Mouse (Mus musculus): ENCODE data around the gene Gmcl1. TPM values are rescaled to one million over a fixed set of nuclear protein-coding genes. Genes with fewer than 3 reads are reported as not detected.

The Gmcl1 gene
- polyA plus RNA-seq, 1 experiment = 6.6 TPM

- H3K4me3 ChIP-seq (ENCODE audit: insufficient read depth, poor library complexity, severe bottlenecking) = no peak overlapping the region
- TF ChIP-seq CTCF (IDR thresholded peaks at IDR 0.05; ENCODE audit: control insufficient read depth, insufficient read depth, insufficient read length) (no peak), MYOG (IDR thresholded peaks at IDR 0.05; ENCODE audit: control insufficient read depth, extremely low read depth, insufficient read length) (no peak), MYOD1 (IDR thresholded peaks at IDR 0.05; ENCODE audit: control insufficient read depth, insufficient read length, low read depth) (peak; percentile 6)
- H3K27me3 ChIP-seq (ENCODE audit: control insufficient read depth, insufficient read depth, insufficient read length) = no peaks in the 10 kb centered on the region
- no peak overlapping the region for H3ac ChIP-seq (ENCODE audit: control insufficient read depth, insufficient read length, low read depth)
- peaks cover 24% of the 10 kb centered on the region for H3K79me3 ChIP-seq (ENCODE audit: low read depth)
- H3K79me2 ChIP-seq (ENCODE audit: control insufficient read depth, insufficient read depth) = peaks cover 54% of the 10 kb centered on the region
- H3K36me3 ChIP-seq (ENCODE audit: control insufficient read depth, insufficient read depth) = peaks cover 5% of the 10 kb centered on the region
Measured at GRCm38 (mm10) chr6:86768186-86768776, 35.1 kb upstream of the Gmcl1 start.

GRCm38 (mm10) chr6:86767465-86767864 lies 34.3 kb upstream of the Gmcl1 start:
- Histone ChIP-seq H3K36me3 (ENCODE audit: control insufficient read depth, insufficient read depth) (peaks cover 5% of the 10 kb centered on the region), H3K79me3 (ENCODE audit: low read depth) (peaks cover 24% of the 10 kb centered on the region), H3K79me2 (ENCODE audit: control insufficient read depth, insufficient read depth) (peaks cover 51% of the 10 kb centered on the region), H3K27me3 (ENCODE audit: control insufficient read depth, insufficient read depth, insufficient read length) (no peaks in the 10 kb centered on the region), H3ac (ENCODE audit: control insufficient read depth, insufficient read length, low read depth) (no peak overlapping the region), H3K4me3 (ENCODE audit: insufficient read depth, poor library complexity, severe bottlenecking) (no peak overlapping the region)
- TF ChIP-seq MYOD1 (IDR thresholded peaks at IDR 0.05; ENCODE audit: control insufficient read depth, insufficient read length, low read depth) (no peak), CTCF (IDR thresholded peaks at IDR 0.05; ENCODE audit: control insufficient read depth, insufficient read depth, insufficient read length) (no peak), MYOG (IDR thresholded peaks at IDR 0.05; ENCODE audit: control insufficient read depth, extremely low read depth, insufficient read length) (no peak), USF1 (IDR thresholded peaks at IDR 0.05; ENCODE audit: low read depth) (no peak), FOSL1 (IDR thresholded peaks at IDR 0.05; ENCODE audit: insufficient read depth, low read length, poor library complexity, severe bottlenecking) (no peak), CEBPB (IDR thresholded peaks at IDR 0.05; ENCODE audit: low read depth) (no peak), MAX (IDR thresholded peaks at IDR 0.05) (no peak)

- Histone ChIP-seq H3K79me3 (ENCODE audit: low read depth) (peaks cover 22% of the 10 kb centered on the region), H3K36me3 (ENCODE audit: control insufficient read depth, insufficient read depth) (peaks cover 13% of the 10 kb centered on the region), H3K79me2 (ENCODE audit: control insufficient read depth, insufficient read depth) (peaks cover 35% of the 10 kb centered on the region), H3K4me3 (ENCODE audit: insufficient read depth, poor library complexity, severe bottlenecking) (no peak overlapping the region), H3ac (ENCODE audit: control insufficient read depth, insufficient read length, low read depth) (no peak overlapping the region), H3K27me3 (ENCODE audit: control insufficient read depth, insufficient read depth, insufficient read length) (no peaks in the 10 kb centered on the region)
- TF ChIP-seq CEBPB (IDR thresholded peaks at IDR 0.05; ENCODE audit: low read depth) = no peak
- no peak for TF ChIP-seq MYOD1 (IDR thresholded peaks at IDR 0.05; ENCODE audit: control insufficient read depth, insufficient read length, low read depth)
- TF ChIP-seq MAX (IDR thresholded peaks at IDR 0.05) = no peak
- no peak for TF ChIP-seq CTCF (IDR thresholded peaks at IDR 0.05; ENCODE audit: control insufficient read depth, insufficient read depth, insufficient read length)
- no peak for TF ChIP-seq MYOG (IDR thresholded peaks at IDR 0.05; ENCODE audit: control insufficient read depth, extremely low read depth, insufficient read length)
- no peak for TF ChIP-seq FOSL1 (IDR thresholded peaks at IDR 0.05; ENCODE audit: insufficient read depth, low read length, poor library complexity, severe bottlenecking)
- TF ChIP-seq USF1 (IDR thresholded peaks at IDR 0.05; ENCODE audit: low read depth) = no peak
Measured at GRCm38 (mm10) chr6:86765637-86766059, 32.5 kb upstream of the Gmcl1 start.

- TF ChIP-seq CTCF (IDR thresholded peaks at IDR 0.05; ENCODE audit: control insufficient read depth, insufficient read depth, insufficient read length) (no peak), MYOG (IDR thresholded peaks at IDR 0.05; ENCODE audit: control insufficient read depth, extremely low read depth, insufficient read length) (no peak), MYOD1 (IDR thresholded peaks at IDR 0.05; ENCODE audit: control insufficient read depth, insufficient read length, low read depth) (no peak), MAX (IDR thresholded peaks at IDR 0.05) (no peak), CEBPB (IDR thresholded peaks at IDR 0.05; ENCODE audit: low read depth) (no peak), USF1 (IDR thresholded peaks at IDR 0.05; ENCODE audit: low read depth) (no peak), FOSL1 (IDR thresholded peaks at IDR 0.05; ENCODE audit: insufficient read depth, low read length, poor library complexity, severe bottlenecking) (no peak)
- Histone ChIP-seq H3K27me3 (ENCODE audit: control insufficient read depth, insufficient read depth, insufficient read length) (no peaks in the 10 kb centered on the region), H3ac (ENCODE audit: control insufficient read depth, insufficient read length, low read depth) (no peak overlapping the region), H3K4me3 (ENCODE audit: insufficient read depth, poor library complexity, severe bottlenecking) (no peak overlapping the region), H3K79me3 (ENCODE audit: low read depth) (no peaks in the 10 kb centered on the region), H3K36me3 (ENCODE audit: control insufficient read depth, insufficient read depth) (peaks cover 76% of the 10 kb centered on the region), H3K79me2 (ENCODE audit: control insufficient read depth, insufficient read depth) (no peaks in the 10 kb centered on the region)
Measured at GRCm38 (mm10) chr6:86754105-86754863, 21.1 kb upstream of the Gmcl1 start.

GRCm38 (mm10) chr6:86752843-86753485 lies 19.8 kb upstream of the Gmcl1 start:
- H3K27me3 ChIP-seq (ENCODE audit: control insufficient read depth, insufficient read depth, insufficient read length) = no peaks in the 10 kb centered on the region
- no peak for TF ChIP-seq FOSL1 (IDR thresholded peaks at IDR 0.05; ENCODE audit: insufficient read depth, low read length, poor library complexity, severe bottlenecking)
- TF ChIP-seq MYOD1 (IDR thresholded peaks at IDR 0.05; ENCODE audit: control insufficient read depth, insufficient read length, low read depth) = no peak
- no peak for TF ChIP-seq USF1 (IDR thresholded peaks at IDR 0.05; ENCODE audit: low read depth)
- no peak for TF ChIP-seq CEBPB (IDR thresholded peaks at IDR 0.05; ENCODE audit: low read depth)
- no peak overlapping the region for H3ac ChIP-seq (ENCODE audit: control insufficient read depth, insufficient read length, low read depth)
- no peak overlapping the region for H3K4me3 ChIP-seq (ENCODE audit: insufficient read depth, poor library complexity, severe bottlenecking)
- no peaks in the 10 kb centered on the region for H3K79me2 ChIP-seq (ENCODE audit: control insufficient read depth, insufficient read depth)
- H3K36me3 ChIP-seq (ENCODE audit: control insufficient read depth, insufficient read depth) = peaks cover 71% of the 10 kb centered on the region
- H3K79me3 ChIP-seq (ENCODE audit: low read depth) = no peaks in the 10 kb centered on the region

Measured in C2C12 (cell line).